Mouse (Mus musculus) adipocyte (in vitro differentiated cells): Measurements from ENCODE around the gene Jag1.

Source experiments
- DNase-seq: peaks from one replicate; pipeline ENCODE4 v3.0.0-alpha.2; 2016; ENCODE audit warnings: low spot score

Jag1 gene

DNA sequence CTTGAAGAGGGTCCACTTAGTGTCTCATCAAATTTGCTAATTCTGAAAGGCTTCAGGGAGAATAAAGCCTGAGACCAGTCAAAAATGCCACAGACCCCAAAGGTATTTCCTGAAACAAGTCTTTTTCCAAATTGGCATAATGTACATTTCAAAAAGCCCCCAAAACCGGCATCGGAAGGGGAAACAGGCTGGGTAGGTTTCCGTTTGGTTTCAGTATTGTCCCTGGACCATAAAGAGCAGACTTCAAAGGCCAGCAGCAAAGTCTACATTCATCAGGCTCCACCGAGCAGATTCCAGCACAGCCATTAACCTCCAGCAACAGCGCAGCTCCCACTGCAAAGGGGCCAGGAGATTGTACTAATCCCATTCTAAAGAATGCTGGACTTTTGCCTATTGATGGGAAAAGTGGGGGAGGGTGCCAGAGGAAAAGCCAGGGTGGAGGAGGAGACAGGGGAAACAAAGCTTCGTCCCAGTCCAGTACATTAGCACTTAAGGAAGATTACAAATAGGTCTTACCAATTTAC lies 17.2 kb downstream of the Jag1 start:
- no peak for DNase-seq

DNA sequence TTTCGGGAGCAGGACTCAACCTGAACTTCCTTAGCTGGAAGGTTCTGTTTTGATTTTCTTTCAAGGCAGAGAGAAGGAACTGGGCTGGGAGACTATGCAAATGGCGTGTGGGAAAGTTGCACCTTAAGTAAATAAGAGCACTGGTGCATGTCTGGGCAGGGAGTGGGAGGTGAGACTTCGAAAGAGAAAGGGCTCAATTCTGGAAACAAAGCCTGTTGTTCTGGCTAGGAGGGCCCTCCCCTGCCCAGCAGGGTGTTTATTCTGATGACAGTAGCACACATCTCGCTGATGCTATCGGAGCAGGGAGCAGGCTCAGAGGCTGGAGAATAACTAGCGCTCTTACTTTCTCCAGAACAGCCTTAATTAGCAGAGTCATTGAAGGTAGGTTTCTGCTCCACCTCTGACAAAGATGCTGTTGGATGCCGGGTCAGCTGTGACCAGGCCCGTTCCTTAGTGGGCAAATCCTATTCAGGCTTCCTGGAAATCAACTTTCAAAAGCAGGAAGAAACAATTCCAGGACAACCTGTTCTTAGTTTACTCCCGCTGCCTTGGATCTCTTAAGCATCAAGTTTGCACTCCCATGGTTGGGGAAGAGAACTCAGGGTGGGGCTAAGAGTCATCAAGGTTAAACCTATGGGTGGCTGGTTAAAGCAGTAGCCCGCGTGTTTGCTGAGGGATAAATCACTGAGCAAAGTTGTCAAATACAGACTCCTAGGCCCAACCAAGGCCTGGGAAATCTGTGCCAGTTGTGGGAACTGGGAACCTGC lies 18.0 kb downstream of the Jag1 start:
- DNase-seq: no peak

DNA sequence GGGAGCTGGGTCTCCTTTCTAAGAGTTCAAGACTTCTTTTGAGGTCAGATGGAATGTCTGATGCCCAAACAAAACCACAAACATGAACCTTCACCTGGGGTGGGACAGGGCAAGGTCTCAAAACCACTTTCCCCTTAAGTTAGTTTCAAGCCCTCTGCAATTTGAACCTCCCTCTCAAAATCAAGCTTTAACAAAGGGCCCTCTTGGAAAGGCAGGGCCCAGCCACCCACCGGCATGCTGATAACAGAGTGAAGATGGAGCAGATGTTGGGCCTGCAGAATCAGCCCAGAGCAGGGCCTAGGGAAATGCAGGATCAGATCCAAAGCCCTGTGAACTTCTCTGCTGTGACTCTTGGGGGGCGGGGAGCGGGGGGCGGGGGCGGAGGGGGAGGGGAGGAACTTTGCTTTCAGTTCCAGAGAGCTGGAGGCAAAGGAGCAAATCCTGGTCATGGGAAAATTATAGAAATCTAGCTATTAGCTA lies 19.4 kb downstream of the Jag1 start:
- DNase-seq: peak; percentile 53

DNA sequence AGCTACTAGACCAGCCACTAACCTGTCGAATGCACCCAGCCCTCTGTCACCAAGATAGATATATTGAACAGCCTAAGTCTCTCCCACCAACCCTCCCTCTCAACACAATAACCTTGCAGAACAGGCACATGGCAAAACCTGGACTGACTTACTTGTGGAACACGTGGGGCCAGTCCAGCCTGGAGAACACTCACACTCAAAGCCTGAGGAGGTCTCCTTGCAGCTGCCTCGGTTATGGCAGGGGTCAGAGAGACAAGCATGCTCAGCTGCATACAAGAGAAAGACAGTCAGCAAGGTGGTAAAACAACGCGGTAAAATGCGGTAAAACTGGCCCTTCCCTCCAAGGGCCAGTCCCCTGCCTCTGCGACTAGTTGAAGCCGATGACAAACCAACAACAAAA lies 22.1 kb downstream of the Jag1 start:
- DNase-seq: no peak

DNA sequence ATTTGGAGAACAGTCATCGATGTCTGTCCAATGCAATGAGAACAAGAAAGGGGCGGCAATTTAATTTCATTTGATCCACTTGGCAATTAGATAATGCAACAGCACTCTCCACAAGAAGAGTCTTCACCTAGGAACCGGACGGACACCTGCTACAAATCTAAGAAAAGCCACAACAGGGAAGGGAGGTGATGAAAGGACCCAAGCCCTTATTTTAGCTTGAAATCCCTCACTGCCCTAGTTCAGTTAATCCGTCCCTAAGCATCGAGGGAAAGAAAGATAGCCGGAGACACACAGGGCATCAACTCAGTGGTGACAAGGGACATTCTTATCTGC lies 23.2 kb downstream of the Jag1 start:
- DNase-seq: no peak

DNA sequence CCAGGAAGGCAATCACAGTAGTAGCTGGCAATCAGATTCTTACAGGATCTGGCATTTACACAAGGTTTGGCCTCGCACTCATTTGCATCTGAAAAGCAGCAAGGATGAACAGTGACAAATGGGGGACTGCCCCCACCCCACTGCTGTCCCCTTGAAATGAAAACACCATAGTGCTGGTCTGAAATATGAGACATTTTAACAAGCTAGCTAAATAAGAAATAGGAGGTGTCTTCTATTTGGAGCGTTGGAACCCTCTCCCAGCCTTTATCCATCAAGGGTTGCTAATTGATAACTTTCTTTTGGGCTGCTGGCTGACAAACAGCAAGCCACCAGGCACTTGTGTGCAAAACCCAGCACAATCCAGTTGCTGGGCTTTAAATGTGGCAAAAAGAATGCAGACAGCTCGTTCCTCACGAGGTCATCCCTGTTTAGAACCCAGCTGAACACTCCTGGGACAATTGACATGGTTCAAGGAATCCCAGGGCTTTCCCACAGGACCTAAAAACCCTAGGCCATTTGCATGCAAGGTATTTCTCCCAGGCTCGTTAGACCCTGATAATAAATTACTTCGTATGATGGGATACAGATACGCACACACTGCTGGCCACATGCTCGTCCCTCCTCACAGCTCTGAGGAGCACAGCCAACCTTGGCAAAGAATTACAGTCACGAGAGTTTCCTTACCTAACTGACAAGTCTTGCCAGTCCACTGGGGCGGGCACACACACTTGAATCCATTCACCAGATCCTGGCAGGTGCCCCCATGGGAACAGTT lies 23.7 kb downstream of the Jag1 start:
- no peak for DNase-seq

DNA sequence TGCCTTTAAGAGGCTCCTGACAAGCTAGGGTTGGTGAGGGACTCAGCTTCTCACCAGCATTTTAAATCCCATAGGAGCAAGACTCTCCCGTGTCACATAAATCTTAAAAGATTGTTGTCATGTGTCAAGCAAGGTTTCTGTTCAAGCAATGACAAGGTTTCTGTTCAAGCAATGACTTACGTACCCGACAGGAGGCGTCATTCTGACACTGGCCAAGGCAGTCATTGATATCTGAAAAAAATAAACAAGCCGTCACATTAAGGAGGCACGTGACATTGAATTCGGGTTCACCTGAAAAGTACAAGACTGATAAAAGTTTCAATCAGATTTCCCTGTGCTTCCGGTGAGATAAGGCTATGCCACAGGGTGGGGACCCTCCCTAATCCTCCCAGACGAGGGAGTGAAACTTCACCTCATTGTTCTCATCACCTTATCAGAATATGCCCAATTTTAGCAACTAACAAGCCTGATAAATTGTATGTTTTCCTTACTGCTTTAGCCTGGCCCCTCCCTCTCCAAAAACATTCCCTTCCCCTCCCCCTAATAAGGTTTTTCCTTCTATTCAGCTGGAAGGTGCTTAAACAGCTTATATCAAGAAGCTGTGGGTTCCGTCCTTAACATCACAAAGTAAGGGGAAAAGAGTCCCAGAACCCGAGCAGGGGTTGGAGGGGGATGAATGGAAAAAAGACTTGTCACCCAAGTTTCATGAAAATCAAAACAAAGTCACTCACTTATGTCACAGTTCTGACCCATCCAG lies 24.5 kb downstream of the Jag1 start:
- DNase-seq: no peak

DNA sequence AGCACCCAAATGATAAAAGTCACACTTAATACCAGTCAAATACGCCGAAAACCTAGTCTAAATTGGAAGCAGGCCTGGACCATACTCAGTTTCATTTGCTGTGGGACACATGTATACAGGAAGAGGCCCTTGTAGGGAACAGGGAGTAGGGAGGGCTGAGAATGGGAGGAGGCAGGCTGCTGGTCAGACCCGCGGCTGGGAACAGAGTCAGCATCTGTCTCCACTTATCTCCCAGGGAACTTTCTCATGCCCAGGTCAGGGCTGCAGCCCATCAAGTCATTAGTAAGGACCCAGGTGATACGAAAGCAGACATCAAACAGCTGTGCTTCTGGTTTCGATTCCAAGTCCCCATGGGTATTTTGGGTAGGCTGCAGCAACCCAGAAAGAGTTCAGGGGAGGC lies 28.7 kb downstream of the Jag1 start:
- no peak for DNase-seq

DNA sequence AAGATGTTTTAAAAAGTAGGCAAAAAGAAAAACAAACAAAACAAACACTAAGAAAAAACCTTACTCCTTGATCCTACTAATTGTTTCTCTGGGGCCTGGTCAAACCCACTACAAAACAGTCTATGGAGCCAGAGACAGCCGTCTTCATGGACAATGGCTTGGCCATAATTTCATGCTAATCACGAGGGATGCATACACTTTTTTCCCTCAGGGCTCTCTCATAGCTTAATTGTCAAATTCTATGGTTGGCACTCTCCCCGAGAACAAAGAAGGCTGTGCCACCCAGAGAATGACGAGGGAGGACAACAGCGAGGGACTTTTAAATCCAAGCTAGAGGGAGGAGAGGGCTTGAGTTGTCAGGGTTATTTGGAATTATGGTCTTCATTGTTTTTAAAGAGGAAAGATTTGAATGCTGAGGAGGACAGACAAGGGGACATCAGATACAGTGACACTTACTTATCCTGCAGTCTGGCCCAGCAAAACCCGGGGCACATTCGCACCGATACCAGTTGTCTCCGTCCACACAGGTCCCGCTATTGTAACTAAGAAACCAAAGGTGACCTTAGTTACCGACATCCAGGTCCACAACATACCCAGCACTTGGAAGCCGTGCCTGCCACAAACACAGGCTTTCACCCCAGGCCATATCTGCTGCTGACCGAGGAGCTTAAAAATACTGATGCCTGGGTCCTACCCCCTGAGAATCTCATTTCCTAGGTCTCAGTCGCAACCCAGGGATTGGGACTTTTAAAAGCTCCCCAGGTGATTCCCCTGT lies 29.6 kb downstream of the Jag1 start:
- no peak for DNase-seq

DNA sequence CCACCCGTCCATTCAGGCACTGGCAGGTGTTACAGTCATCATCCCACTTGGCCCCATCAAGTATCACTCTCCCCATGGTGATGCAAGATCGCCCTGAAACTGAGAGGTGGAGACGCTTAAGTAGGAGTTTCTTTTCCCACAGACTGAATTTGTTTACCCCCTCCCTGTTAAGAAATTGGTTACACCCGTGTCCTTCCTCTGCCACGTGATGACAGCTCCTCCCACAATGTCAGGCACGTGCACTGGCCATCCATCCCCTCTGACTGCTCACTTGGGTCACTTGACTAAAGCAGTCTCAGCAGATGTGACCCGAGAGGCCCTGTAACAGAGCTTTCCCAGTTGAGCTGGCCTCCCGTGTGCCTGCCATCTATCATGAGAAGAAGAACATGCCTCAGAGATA lies 31.2 kb downstream of the Jag1 start:
- no peak for DNase-seq

DNA sequence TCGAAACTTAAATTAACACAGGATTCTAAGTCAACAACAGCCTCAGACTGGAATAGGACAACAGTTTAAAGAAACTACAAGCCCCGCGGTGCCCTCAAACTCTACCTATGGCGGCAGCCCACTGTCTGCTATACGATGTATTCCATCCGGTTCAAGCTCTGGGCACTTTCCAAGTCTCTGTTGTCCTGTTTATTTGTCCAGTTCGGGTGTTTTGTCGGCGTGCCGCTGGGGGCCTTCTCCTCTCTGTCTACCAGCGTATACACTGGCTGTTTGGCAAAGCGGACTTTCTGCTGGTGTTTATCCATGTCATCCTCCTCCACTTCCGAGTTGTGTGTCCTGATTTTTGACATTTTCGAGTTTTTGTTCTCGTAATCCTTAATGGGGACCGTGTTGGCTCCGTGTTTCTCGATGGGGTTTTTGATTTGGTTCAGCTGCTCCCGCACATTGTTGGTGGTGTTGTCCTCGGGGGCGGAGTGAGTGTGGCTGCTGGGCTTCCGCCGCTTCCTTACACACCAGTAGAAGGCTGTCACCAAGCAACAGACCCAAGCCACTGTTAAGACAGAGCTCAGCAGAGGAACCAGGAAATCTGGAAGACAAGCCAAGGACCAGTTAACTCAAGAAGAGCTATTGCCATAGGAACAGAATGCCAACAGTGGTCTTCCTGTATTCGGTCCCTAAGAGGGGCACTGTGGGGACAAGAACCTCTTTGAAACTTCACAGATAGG lies 33.4 kb downstream of the Jag1 start:
- no peak for DNase-seq

DNA sequence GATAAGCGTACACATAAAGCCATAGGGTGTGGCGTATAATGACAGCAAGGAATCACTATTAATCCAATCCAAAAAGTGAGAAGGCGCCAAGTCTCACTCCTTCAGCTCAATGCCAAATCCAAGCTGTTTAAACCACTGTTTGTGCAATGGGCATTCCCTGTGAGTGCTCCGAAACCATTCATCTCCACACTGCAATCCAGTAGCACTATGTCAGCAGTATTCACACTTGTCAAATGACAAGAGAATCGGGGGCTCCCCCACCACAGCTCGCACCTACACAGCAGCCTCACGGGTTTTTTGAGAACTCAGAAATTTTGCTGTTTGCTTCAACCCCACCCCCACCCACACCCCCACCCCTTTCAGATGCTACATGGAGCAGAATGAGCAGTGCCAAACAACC lies 35.4 kb downstream of the Jag1 start:
- DNase-seq: no peak

DNA sequence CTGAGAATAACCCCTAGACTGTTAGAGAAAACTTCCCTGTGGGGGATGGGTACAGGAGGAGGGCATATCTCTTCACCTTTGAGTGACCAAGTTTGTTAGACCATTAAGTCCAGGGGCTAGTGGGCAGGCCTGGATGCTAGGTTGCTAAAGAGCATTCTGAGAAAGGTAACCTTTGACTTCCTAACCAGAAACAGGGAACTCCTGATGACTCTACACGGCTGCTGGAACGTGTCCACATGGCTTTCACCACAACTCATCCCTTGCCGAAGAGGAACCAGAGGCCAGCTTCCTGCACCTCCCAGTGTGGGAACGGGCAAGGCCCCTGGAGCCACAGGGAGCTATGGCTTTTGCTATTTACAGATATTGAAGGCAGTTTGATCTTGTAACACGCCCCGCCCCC lies 36.0 kb downstream of the Jag1 start:
- DNase-seq: peak; percentile 74

DNA sequence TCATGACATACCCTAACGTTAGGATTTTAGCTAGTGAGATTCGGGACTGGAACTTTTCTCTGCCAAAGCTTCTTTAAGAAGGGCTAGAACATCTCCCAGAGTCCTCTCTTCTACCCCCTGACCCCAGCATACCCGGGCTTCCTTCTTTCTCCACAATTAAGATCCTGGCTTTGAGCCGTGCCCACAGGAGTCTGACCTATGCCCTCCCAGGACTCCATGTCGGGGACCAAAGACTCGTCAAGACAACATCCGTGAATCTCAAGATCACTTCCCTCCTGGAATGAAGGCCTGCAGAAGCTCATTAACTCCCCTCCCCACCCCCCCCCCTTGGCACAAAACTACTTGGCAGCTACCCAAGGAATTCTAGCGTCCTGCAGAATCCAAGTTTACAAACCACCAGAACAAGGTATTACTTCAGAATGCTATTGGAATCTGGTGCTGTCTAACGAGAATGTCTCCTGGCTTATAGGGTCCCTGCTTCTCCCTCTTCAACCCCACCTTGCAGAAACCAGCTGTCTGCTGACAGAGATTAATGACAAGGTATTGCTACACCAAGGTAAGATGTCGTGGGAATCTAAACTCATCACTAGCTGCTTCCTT lies 36.6 kb downstream of the Jag1 start:
- DNase-seq: peak; percentile 29

DNA sequence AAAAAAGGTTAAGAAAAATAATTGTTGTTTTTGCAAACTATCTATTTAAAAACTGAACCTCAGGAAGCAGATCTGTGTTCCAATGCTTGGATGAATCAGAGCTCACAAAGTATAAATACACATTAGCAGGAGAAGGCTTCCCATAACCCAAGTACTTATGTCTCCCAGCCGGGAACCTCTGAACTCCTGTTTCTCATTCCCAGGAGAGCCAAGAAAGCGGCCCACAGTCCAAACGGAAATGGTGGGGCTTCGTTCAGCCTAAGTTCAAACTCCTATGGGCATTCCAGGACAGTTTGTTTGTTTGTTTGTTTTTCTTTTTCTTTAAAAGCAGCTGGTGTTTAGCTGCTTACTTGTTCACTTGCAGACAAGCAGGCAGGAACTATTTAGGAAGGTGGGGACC lies 37.7 kb downstream of the Jag1 start:
- DNase-seq: no peak

DNA sequence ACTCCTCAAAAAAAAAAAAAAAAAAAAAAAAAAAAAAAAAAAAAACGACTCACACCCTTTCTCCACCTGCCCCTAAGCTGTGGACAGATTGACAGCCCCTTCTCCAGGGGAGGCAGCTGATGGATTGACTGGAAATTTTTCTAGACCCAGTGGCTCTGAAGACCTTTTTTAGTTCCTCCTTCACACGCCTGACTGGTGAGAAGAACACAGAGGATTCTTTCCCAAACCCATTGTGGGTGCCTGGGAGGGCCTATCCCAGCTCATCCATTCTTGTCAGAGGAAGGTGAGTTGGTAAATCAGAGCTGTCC lies 42.2 kb downstream of the Jag1 start:
- no peak for DNase-seq

DNA sequence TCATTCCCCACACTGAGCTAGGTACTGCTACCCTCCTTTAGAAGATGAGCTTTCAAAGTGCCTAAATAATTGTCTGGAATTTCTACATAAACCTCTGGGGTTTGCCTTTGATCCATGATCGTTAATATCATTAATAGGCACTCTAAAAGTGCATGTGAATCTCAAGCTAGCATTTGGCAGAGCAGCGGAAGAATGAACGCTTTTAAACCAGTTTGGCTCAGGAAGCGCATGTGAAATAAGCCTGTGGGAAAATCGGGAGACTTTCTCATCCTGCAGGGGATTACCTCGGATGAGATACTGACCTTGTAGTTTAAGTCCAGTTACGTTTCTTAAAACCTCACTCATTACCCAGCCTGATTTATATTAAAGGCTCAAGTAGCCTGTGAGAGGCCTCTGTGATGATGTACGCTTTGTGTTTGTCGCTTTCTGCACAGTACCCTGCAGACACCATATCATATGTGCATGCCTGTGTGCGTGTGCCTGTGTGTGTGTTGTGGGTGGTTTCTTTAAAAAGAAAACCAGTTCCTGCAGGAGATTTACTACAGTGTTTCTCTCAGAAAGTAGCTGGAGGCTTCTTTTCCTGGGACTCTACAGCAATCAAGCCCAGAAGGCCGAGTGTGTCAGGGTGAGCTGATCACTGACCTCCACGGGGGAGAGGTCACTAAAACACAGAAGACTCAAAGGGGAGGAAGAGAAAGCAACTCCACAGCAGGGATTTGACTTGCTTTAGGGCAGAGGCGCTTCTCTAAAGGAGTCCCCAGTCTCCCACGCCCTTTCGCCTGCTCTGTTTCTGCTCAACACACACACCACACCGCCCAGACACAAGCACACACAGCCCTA lies 42.8 kb downstream of the Jag1 start:
- peak; percentile 69 for DNase-seq

DNA sequence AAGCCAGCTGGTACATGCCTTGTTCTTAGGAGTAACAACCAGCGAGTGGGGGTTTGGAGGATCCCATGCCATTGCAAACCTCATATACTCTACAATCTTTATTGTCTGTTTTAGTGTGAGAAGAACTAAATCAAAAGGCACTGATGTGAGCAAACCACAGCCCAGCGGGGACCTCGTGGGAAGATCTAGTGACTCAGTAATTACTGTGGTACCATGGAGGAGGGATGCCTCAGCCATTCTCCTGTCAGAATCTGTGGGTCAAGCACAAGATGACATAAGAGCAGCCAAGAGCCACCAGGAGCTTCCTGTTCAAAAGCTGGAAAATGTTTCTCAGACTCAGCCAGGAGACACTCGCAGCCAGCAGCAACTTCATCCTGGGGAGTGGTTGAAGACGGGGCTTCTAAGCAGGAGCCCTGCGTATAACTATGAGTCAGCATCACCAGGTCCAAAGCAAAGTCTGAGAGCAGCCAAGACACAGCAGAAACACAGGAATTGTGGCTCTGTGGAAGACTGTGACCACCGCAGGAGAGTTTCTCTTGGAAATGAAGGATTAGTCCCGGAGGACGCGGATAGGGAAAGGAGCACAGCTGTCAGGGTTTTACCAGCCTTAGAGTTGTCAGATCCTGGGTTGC lies 48.8 kb downstream of the Jag1 start:
- DNase-seq: no peak

DNA sequence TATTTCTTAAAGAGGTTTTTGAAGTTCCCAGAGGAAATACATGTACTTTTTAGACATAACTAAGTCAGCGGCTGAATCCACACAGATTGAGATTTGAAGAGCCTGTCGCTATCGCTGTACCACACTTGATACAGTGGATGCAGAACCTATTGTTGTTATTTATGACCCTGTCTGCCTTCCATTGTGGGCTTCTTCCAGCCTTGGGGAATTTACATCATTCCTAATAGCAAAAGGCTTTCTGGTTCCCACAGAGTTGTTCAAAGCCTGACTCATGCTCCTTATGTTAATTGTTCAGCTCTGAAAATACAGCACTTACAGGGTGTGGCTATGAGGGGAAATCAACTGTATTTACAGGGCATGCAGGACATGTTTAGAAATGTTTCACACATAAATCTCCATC lies 51.9 kb downstream of the Jag1 start:
- no peak for DNase-seq

DNA sequence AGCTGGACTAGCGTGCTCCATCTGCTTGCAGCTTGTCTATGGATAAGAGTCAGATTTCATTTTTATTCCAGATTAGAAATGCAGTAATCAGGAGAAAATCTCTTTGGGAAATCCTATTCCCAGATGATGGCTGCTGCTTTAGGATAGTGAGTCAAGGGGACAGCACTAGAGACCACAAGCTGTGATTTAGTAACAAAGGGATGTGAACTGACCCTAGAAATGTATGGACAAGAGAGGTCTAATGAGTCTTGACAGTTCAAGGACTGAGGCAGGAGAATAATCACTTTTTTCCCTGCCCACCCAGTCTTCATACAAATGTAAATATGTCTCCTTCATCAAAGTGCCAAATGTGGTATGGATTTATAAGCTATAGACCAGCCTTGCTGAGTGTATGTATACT lies 52.6 kb downstream of the Jag1 start:
- DNase-seq: no peak
